Mouse (Mus musculus) neural tube, embryonic 12.5 days (tissue): ENCODE measurements around the gene Uroc1. TPM values are rescaled to one million over a fixed set of nuclear protein-coding genes. Genes with fewer than 3 reads are reported as not detected.

Source experiments
- ATAC-seq: fragments of 200-750 bp; cut with Nextera tagmentation; 2 replicates; pipeline ENCODE4 v1.8.0; 2017; ENCODE audit warnings: low read depth, mild to moderate bottlenecking, moderate TSS enrichment, moderate library complexity; ENCODE audit not compliant: low FRiP score
- H3K27ac ChIP-seq: fragments of 300-500 bp; sonication (generic); 2 replicates; pipeline ENCODE4 v1.5.1; 2016
- H3K27me3 ChIP-seq: fragments of 300-500 bp; sonication (generic); replicated peaks from 2 replicates; pipeline ENCODE4 v1.6.1; 2016; ENCODE audit warnings: mild to moderate bottlenecking
- H3K36me3 ChIP-seq: fragments of 300-500 bp; sonication (generic); 2 replicates; pipeline ENCODE4 v1.6.1; 2016; ENCODE audit warnings: mild to moderate bottlenecking
- H3K4me1 ChIP-seq: fragments of 300-500 bp; sonication (generic); 2 replicates; pipeline ENCODE4 v1.6.1; 2016
- H3K4me2 ChIP-seq: fragments of 300-500 bp; sonication (generic); replicated peaks from 2 replicates; pipeline ENCODE4 v1.6.1; 2016; ENCODE audit warnings: mild to moderate bottlenecking
- H3K4me3 ChIP-seq: fragments of 300-500 bp; sonication (generic); 2 replicates; pipeline ENCODE4 v1.5.1; 2016
- H3K9ac ChIP-seq: fragments of 300-500 bp; sonication (generic); 2 replicates; pipeline ENCODE4 v1.6.1; 2016; ENCODE audit warnings: mild to moderate bottlenecking
- H3K9me3 ChIP-seq: fragments of 300-500 bp; sonication (generic); 2 replicates; pipeline ENCODE4 v1.6.1; 2016; ENCODE audit warnings: mild to moderate bottlenecking
- WGBS: fragments of 180-500 bp; shearing (Covaris S2); methylation state at CpG from one replicate; pipeline ENCODE4 v1.1.7; 2016; 5-methylcytosine and 5-hydroxymethylcytosine counted together
- polyA plus RNA-seq: library from polyadenylated mRNA; unstranded; fragments of >200 nt; fragmentation: Nextera tagmentation; extraction: Ambion mirVana; gene quantifications from 2 replicates; pipeline ENCODE4 v1.2.1, GENCODE M21; 2016

The Uroc1 gene
- polyA plus RNA-seq, 1 experiment from 2014 or later: not detected

DNA sequence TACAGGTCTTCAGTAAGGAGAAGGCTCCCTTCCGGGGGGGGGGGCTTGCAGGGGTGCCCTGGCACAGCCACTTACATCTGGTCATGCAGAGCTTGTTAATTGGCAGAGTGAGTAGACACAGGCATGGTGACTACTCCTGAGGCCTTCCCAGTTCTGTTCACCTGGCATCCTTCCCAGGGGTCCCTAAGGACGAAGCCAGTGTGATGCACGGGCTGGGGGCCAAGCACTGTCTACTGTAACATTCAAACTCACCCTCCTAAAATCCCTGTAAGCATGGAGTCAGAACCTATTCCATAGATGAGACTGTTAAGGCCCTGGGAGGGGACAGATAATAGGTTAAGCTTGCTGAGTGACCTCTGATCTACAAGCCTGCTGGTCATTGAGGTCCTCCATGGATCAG lies 9.1 kb upstream of the Uroc1 start:
- Histone ChIP-seq H3K9me3 (no peaks in the 10 kb centered on the region), H3K4me1 (no peaks in the 10 kb centered on the region), H3K4me2 (no peak overlapping the region), H3K27me3 (0 out of 2 replicates have a peak, but pooled peaks cover 14% of the 10 kb centered on the region), H3K36me3 (no peaks in the 10 kb centered on the region), H3K9ac (no peak overlapping the region), H3K27ac (no peak overlapping the region), H3K4me3 (no peak overlapping the region)
- no peak for ATAC-seq
- WGBS: 83% methylated on average over 3 of the region's 3 CpGs

DNA sequence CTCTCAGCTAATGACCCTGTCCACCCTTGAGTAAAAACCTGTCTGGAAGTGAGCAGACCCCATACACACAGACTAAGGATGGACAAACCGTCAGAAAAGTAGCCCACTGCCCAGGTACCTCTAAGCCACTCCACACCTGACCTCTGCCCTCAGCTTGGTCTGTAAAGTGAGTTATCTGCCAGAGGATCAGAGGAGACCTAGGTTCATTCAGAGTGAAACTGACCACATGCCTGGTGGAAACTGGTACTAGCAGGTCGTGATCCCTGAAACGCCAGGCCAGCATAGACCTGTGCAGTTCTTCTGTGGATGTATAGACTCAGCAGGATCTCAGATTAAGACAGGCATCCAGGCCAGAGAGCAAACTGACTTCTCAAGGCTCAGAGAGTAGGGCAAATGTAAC lies 8.6 kb upstream of the Uroc1 start:
- ATAC-seq: no peak
- Histone ChIP-seq H3K36me3 (no peaks in the 10 kb centered on the region), H3K4me2 (no peak overlapping the region), H3K4me1 (no peaks in the 10 kb centered on the region), H3K27me3 (0 out of 2 replicates have a peak, but pooled peaks cover 14% of the 10 kb centered on the region), H3K27ac (no peak overlapping the region), H3K9ac (no peak overlapping the region), H3K9me3 (no peaks in the 10 kb centered on the region), H3K4me3 (no peak overlapping the region)
- 76% methylated on average over 3 of the region's 3 CpGs for WGBS

DNA sequence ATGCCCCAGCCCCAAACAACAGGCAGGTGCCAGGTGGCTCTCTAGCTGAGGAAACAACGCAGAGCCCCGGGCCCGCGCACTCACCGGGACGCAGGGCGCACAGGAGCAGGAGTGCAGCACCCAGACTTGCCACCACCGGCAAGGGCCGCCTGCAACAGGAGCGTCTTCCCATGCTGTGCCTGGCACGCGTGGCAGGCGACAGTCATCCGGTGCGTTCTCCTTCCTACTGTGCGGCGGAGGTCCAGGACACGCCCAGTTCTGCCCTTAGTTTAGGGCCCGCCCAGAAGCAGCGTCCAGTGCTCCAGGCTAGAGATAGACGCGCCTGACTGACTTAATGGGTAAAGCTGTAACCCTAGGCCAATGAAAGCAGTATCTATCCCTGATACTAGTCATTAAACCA lies 8.1 kb upstream of the Uroc1 start, which contains the start of gene Chst13:
Chst13 (minus strand) TSS at position 195 of the 400 bp plus-strand sequence.
- no peak for ATAC-seq
- Histone ChIP-seq H3K4me3 (no peak within 1 kb of the TSS), H3K9me3 (no peaks in the 10 kb centered on the region), H3K27ac (no peak within 1 kb of the TSS), H3K4me1 (no peaks in the 10 kb centered on the region), H3K36me3 (no peaks in the 10 kb centered on the region), H3K9ac (0 out of 2 replicates have a peak within 1 kb of the TSS, but pooled peaks have one; percentile 8), H3K27me3 (0 out of 2 replicates have a peak, but pooled peaks cover 14% of the 10 kb centered on the region), H3K4me2 (peak within 1 kb of the TSS; percentile 50)
- 6% methylated on average over 22 of the region's 22 CpGs for WGBS

DNA sequence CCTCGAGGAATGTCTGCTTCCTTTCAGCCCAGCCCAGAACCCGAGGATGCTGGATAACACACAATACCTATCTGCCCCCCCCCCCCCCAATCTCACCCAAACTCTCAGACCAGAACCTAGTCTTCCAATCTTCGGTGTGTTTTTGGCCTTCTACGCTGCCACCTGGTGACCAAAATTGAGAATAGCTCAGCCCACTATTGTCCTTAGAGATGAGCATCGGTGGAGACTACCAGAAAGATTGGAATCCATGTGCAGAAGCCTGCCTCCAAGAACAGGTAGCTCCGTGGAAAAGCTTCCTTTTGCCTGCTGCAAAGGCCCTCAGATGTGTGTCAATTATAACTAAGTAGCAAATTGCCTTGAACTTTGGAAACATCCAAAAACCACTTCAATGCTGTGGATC lies 5.4 kb upstream of the Uroc1 start:
- Histone ChIP-seq H3K4me3 (no peak overlapping the region), H3K9ac (no peak overlapping the region), H3K27me3 (0 out of 2 replicates have a peak, but pooled peaks cover 14% of the 10 kb centered on the region), H3K27ac (no peak overlapping the region), H3K9me3 (no peaks in the 10 kb centered on the region), H3K36me3 (no peaks in the 10 kb centered on the region), H3K4me1 (no peaks in the 10 kb centered on the region), H3K4me2 (no peak overlapping the region)
- WGBS: 21% methylated on average over 6 of the region's 6 CpGs
- no peak for ATAC-seq

GRCm38 (mm10) chr6:90329953-90330352 lies 3.1 kb upstream of the Uroc1 start:
- 63% methylated on average over 1 of the region's 1 CpGs for WGBS
- H3K4me3 ChIP-seq: no peak overlapping the region
- ATAC-seq: no peak

DNA sequence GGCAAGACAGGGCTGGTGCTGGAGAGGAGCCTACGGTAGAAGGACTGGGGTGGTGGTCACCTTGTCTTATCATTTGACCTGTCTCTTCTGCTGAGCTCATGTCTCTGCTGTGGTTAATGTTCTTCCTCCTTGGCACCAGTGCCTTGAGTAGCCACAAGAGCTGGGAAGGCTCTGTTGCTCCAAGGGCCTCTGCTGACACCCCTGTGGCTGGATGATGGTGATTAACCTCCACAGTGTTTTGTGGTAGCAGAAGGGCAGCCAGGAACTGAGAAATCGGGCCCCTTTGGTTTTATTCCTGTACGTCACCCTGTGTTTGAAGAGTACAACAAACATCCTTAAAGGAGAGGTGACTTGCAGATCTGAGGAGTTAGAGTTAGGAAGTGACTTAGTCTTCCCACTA lies 1.2 kb downstream of the Uroc1 start:
- no peaks in the 10 kb centered on the region for H3K9me3 ChIP-seq
- no peaks in the 10 kb centered on the region for H3K27me3 ChIP-seq
- no peak overlapping the region for H3K27ac ChIP-seq
- no peaks in the 10 kb centered on the region for H3K4me1 ChIP-seq
- H3K4me3 ChIP-seq: no peak overlapping the region
- no peak overlapping the region for H3K9ac ChIP-seq
- no peaks in the 10 kb centered on the region for H3K36me3 ChIP-seq
- WGBS: 82% methylated on average over 3 of the region's 3 CpGs
- ATAC-seq: no peak
- no peak overlapping the region for H3K4me2 ChIP-seq

More at GRCm38 (mm10) chr6:90329953-90330352, 3.1 kb upstream of the Uroc1 start:
- Histone ChIP-seq H3K9me3 (no peaks in the 10 kb centered on the region), H3K27ac (no peak overlapping the region), H3K36me3 (no peaks in the 10 kb centered on the region), H3K4me2 (no peak overlapping the region), H3K27me3 (0 out of 2 replicates have a peak, but pooled peaks cover 4% of the 10 kb centered on the region), H3K9ac (no peak overlapping the region), H3K4me1 (no peaks in the 10 kb centered on the region)

- Histone ChIP-seq H3K36me3 (no peaks in the 10 kb centered on the region), H3K27me3 (no peaks in the 10 kb centered on the region), H3K27ac (no peak overlapping the region), H3K4me1 (no peaks in the 10 kb centered on the region), H3K4me3 (no peak overlapping the region), H3K9me3 (no peaks in the 10 kb centered on the region), H3K9ac (no peak overlapping the region), H3K4me2 (no peak overlapping the region)
- 85% methylated on average over 2 of the region's 2 CpGs for WGBS
- no peak for ATAC-seq
Measured at GRCm38 (mm10) chr6:90342343-90342742, 9.3 kb downstream of the Uroc1 start.

GRCm38 (mm10) chr6:90347183-90347582 lies 14.1 kb downstream of the Uroc1 start:
- no peak for ATAC-seq
- Histone ChIP-seq H3K36me3 (no peaks in the 10 kb centered on the region), H3K27me3 (no peaks in the 10 kb centered on the region), H3K4me1 (no peaks in the 10 kb centered on the region), H3K9ac (no peak overlapping the region), H3K4me2 (no peak overlapping the region), H3K4me3 (no peak overlapping the region), H3K9me3 (no peaks in the 10 kb centered on the region), H3K27ac (no peak overlapping the region)
- 79% methylated on average over 4 of the region's 4 CpGs for WGBS

DNA sequence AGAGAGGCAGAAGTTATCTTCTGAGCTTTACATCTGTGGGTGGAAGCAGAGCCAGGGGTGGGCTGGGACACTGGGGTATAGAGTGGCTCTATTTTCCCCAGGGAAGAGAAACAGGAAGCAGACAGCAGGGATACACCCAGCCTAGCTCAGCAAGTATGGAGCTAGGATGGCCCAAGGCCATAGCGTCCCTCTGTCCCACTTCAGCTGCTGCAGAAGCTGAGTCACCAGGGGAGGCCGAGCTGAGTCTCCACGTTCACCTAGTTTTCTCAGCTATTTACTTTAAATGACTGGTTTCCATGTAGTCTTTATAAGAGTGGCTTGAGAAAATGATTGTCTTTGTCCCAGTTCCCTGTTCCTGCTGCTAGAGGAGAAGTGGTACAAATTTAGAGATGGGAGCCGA lies 15.4 kb downstream of the Uroc1 start:
- Histone ChIP-seq H3K9me3 (no peaks in the 10 kb centered on the region), H3K4me1 (no peaks in the 10 kb centered on the region), H3K4me2 (no peak overlapping the region), H3K27ac (no peak overlapping the region), H3K4me3 (no peak overlapping the region), H3K27me3 (no peaks in the 10 kb centered on the region), H3K9ac (no peak overlapping the region), H3K36me3 (no peaks in the 10 kb centered on the region)
- ATAC-seq: no peak
- WGBS: 85% methylated on average over 4 of the region's 4 CpGs

DNA sequence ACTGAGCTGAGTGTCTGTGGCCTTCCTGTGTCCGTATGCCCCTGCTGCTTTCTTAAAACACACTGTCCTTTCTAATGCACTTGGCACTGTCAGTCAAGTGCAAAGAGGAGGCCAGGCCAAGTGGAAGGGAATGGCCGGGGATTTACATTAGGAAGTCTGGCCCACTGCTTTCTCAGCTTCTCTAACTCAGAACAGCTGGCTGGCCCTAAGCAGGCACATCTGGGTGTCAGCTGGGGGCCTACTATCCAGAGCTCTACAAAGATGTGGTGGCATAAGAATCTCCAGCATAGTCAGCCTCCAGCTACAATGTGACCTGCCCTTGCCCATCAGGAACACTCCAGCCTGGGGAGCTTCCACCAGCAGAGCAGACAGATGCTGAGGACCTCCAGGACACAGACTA lies 16.9 kb downstream of the Uroc1 start:
- Histone ChIP-seq H3K27me3 (no peaks in the 10 kb centered on the region), H3K36me3 (no peaks in the 10 kb centered on the region), H3K4me3 (no peak overlapping the region), H3K9ac (no peak overlapping the region), H3K9me3 (no peaks in the 10 kb centered on the region), H3K4me2 (no peak overlapping the region), H3K4me1 (no peaks in the 10 kb centered on the region), H3K27ac (no peak overlapping the region)
- ATAC-seq: no peak
- 69% methylated on average over 2 of the region's 2 CpGs for WGBS

DNA sequence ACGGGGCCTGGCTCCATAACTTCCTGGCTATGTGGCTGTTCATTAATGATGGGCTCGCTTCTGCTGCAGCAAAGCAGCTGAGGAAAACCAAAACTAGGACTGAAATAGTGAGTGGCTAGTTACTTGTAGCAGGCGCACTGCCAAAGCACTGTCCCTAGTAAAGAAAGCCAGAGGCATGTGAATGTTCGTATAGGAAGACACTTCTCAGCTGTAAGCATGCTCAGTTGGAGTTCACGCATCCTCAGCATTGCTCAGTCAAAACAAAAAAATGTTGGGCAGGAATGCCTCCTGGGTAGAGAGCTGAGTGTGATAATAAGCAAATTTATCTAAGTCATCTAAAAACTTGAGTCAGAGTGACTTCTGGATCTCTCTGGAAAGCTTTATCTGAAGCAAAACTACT lies 25.1 kb downstream of the Uroc1 start:
- WGBS: 78% methylated on average over 5 of the region's 5 CpGs
- ATAC-seq: no peak
- no peak overlapping the region for H3K4me3 ChIP-seq

DNA sequence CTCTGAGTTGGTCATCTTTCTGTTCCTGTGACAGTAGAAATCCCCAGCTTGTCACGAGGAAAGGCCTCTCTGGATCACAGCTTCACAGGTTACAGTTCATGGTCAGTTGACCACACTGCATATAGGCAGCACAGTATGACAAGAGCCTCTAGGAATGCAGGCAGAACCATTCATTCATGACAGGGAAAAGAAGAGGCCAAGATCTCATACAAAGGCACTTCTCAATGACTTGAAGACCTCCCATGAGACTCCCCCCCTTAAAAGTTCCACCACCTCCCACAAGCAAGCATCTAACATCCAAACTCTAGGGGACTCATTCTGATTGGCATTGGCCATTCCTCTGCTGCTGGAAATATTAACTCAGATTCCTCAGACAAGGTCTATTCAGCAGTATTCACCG lies 26.4 kb downstream of the Uroc1 start:
- Histone ChIP-seq H3K27ac (no peak overlapping the region), H3K4me1 (no peaks in the 10 kb centered on the region), H3K9me3 (no peaks in the 10 kb centered on the region), H3K9ac (no peak overlapping the region), H3K36me3 (no peaks in the 10 kb centered on the region), H3K27me3 (no peaks in the 10 kb centered on the region), H3K4me3 (no peak overlapping the region), H3K4me2 (no peak overlapping the region)
- 71% methylated on average over 2 of the region's 2 CpGs for WGBS
- ATAC-seq: no peak

More for the DNA sequence above, 25.1 kb downstream of the Uroc1 start:
- H3K27ac ChIP-seq: no peak overlapping the region
- H3K4me1 ChIP-seq: no peaks in the 10 kb centered on the region
- no peak overlapping the region for H3K9ac ChIP-seq
- no peak overlapping the region for H3K4me2 ChIP-seq
- no peaks in the 10 kb centered on the region for H3K27me3 ChIP-seq
- H3K36me3 ChIP-seq: no peaks in the 10 kb centered on the region
- no peaks in the 10 kb centered on the region for H3K9me3 ChIP-seq

DNA sequence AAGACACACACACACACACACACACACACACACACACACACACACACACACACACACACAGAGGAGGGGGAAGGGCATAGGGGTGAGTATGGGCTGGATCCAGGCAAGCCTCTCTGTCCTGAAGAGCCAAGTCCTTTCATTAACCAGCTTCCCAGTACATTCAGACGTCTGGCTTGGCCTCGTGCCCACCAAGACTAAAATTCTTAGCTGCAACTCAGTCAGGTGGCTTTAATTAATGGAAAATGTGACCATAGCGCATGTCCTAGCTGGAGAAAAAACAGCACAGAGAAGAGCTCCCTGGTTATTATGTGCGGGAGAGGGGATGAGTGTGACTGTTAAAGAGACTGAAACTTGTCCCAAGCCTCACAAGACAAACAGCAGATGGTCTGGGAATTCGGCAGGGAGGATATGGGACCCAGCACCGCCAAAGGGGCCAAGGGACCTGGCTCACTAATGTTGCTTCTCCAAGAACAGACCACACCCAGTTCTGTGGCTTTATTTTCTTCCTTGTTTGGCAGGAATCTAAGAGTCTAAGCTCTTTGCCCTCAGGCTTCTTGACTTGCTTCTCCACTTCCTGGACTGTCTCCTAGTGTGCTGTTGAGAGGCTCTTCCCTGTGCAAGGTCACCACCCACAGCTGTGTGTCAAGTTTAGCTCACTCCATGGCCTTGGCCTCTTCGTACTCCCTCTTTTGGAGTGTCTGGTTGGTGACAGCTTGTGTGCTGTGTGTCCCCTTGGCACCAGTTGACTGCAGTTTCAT lies 27.1 kb downstream of the Uroc1 start:
- Histone ChIP-seq H3K9ac (no peak overlapping the region), H3K27me3 (no peaks in the 10 kb centered on the region), H3K4me3 (no peak overlapping the region), H3K9me3 (no peaks in the 10 kb centered on the region), H3K27ac (no peak overlapping the region), H3K36me3 (no peaks in the 10 kb centered on the region), H3K4me2 (no peak overlapping the region), H3K4me1 (no peaks in the 10 kb centered on the region)
- ATAC-seq: no peak; the same call in 1 of the 2 replicates
- 69% methylated on average over 7 of the region's 7 CpGs for WGBS
